Mouse (Mus musculus) lung, adult 2 months (tissue): ENCODE measurements around the gene Pkig. TPM values are rescaled to one million over a fixed set of nuclear protein-coding genes. Genes with fewer than 3 reads are reported as not detected.
A peak's percentile ranks its signal among the peaks of the same experiment; 100 is the strongest.

Source experiments
- DNase-seq: peaks from one replicate; pipeline ENCODE4 v3.0.0; 2022
- H3K4me1 ChIP-seq: fragments of 200-500 bp; 2 replicates; pipeline ENCODE4 v1.6.1; 2011; ENCODE audit warnings: low read length; ENCODE audit not compliant: control insufficient read depth, insufficient read depth
- H3K4me3 ChIP-seq: fragments of 200-500 bp; replicated peaks from 2 replicates; pipeline ENCODE3; 2011; ENCODE audit warnings: low read depth, mild to moderate bottlenecking, control low read depth, low read length; ENCODE audit errors: extremely low read depth
- CTCF ChIP-seq: fragments of 200-500 bp; IDR thresholded peaks from 2 replicates; pipeline ENCODE4 v1.5.1; 2011; ENCODE audit warnings: mild to moderate bottlenecking, low read length, control low read depth; ENCODE audit not compliant: insufficient read depth
- POLR2A ChIP-seq: fragments of 200-500 bp; IDR thresholded peaks from 2 replicates; pipeline ENCODE4 v1.6.1; 2011; ENCODE audit warnings: low read depth, mild to moderate bottlenecking, control low read depth, low read length, borderline replicate concordance; ENCODE audit errors: extremely low read depth
- WGBS: fragments of 180-500 bp; shearing (Covaris S2); methylation state at CpG from one replicate; pipeline ENCODE4 v1.1.7; 2018; 5-methylcytosine and 5-hydroxymethylcytosine counted together
- polyA plus RNA-seq: library from polyadenylated mRNA; depleted of rRNA; stranded (reverse); fragments of >200 nt; gene quantifications from 2 replicates; pipeline ENCODE4 v1.2.3, GENCODE M21; 2012

Gene Pkig
- polyA plus RNA-seq, 1 experiment = 167 TPM

DNA sequence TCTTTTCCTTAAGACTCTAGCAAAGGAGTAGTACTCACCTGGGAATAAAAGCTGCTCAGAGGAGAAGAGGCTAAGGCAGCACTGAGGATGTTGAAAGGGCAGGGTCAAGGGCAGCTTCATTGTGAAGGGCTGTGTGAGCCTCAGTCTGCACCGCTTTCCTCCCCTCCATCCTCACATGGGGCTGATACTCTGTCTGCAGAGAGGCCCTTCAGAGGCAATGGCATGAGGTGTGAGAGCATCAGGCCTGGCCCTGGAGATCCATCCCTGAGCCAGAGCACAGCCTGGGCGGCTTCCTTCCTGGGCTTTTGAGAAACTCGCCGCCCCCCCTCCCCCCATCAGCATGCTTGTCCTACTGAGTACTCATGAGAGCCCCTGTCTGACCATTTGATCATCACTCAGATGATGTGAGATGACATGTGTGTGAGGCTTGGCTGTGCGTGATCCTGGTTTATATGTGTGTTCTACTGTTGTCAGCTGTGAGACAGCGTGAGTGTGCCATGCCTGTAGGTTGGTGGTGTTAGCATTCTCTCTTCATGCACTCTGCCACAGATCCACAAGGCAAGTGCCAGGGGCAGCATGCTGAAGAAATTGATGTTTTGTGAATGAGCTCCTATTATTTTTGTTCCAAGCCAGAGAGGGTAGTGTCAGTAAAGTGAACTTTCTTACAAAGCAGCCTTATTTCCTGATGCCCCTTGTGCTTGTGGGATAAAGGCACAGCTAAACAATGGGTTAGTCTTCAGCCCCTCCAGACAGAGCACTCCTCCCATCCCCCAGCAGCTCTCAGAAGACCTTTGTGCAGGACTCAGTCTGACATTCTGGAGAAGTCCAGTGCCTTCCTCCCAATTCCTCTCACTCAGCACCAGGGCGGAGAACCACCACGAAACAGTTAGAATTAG, 32.5 kb downstream of the Pkig start:
- TF ChIP-seq CTCF (no peak), POLR2A (no peak)
- H3K4me3 ChIP-seq = no peak overlapping the region
- no peak for DNase-seq
- peaks cover 33% of the 10 kb centered on the region for H3K4me1 ChIP-seq
- WGBS = 61% methylated on average over 8 of the region's 8 CpGs

GRCm38 (mm10) chr2:163691846-163692605, 33.8 kb downstream of the Pkig start:
- Histone ChIP-seq H3K4me3 (no peak overlapping the region), H3K4me1 (peaks cover 21% of the 10 kb centered on the region)
- no peak for DNase-seq
- WGBS = 74% methylated on average over 6 of the region's 6 CpGs
- TF ChIP-seq POLR2A (no peak), CTCF (no peak)

DNA sequence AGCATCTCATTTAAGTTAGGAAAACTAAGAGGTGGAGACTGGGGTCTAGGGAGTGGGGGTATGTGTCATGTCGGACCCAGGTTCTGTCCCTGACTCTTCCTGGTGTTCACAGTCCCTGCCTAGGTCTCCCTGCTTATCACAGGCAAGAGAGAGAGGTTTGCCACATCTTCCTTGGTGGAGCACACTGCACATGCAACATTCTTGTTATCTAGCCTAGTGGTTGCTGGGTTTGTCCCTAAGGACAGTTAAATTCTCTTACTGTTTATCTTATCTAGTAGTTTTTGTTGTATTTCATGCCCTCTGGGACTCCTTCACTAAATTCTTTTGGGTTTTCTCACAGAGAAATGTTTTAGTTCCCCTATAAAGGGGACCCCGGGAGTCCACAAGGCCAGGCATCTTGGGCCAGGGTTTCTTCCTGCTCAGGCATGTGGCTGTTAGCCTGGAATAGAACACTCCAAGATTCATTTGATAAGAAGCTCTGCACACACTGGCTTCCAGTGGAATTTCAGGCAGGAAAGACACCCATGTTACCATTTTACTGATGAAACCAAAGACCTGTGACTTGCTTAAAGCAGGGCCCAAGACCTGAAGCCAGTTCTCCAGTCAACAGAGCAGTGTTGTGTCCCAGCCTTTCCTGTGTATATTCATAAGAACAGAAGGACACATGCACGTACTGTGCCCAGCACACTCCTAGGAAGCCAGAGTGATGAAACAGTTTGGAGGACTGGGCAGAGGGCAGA, 34.9 kb downstream of the Pkig start:
- Histone ChIP-seq H3K4me3 (no peak overlapping the region), H3K4me1 (peaks cover 23% of the 10 kb centered on the region)
- no peak for DNase-seq
- TF ChIP-seq CTCF (no peak), POLR2A (no peak)
- WGBS = 36% methylated on average over 3 of the region's 3 CpGs

- DNase-seq = no peak
Measured at GRCm38 (mm10) chr2:163693716-163694314, 35.6 kb downstream of the Pkig start.

DNA sequence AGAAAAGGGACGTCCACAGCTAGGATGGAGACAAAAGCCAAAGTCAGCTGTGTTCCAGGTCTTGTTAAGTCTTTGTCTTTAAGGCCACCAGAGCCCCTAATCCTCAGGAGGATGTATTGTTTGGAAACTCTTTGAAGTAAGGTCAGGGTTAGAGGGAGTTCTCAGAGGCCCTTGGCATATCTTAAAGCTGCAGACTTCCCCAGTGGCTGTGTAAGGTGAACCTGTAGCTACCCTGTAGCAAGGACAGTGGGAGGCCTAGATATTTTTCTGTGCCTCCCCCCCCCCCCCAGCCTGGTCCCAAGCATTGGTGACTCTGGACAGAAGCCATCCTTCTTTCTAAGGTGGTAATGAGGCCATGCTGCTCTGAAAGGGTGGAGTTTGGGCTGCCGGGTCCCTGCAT, 38.6 kb downstream of the Pkig start:
- no peak for TF ChIP-seq CTCF
- no peak for TF ChIP-seq POLR2A
- WGBS = 37% methylated on average over 2 of the region's 2 CpGs

More at GRCm38 (mm10) chr2:163693716-163694314, 35.6 kb downstream of the Pkig start:
- TF ChIP-seq CTCF (no peak), POLR2A (peak; percentile 83; the same call in 1 of the 2 replicates)
- 29% methylated on average over 9 of the region's 9 CpGs for WGBS
- H3K4me3 ChIP-seq = peak overlapping the region; percentile 67
- H3K4me1 ChIP-seq = peaks cover 27% of the 10 kb centered on the region

GRCm38 (mm10) chr2:163697764-163698480, 39.7 kb downstream of the Pkig start:
- 19% methylated on average over 15 of the region's 16 CpGs for WGBS
- TF ChIP-seq POLR2A (no peak), CTCF (no peak)
- Histone ChIP-seq H3K4me3 (no peak overlapping the region), H3K4me1 (peaks cover 19% of the 10 kb centered on the region)
- DNase-seq = no peak

More for the DNA sequence above, 38.6 kb downstream of the Pkig start:
- H3K4me1 ChIP-seq = peaks cover 22% of the 10 kb centered on the region
- DNase-seq = no peak
- no peak overlapping the region for H3K4me3 ChIP-seq

GRCm38 (mm10) chr2:163699078-163699780, 41.0 kb downstream of the Pkig start:
- no peak for DNase-seq
- peaks cover 12% of the 10 kb centered on the region for H3K4me1 ChIP-seq

GRCm38 (mm10) chr2:163702431-163702830, 44.2 kb downstream of the Pkig start:
- no peak for DNase-seq

More at GRCm38 (mm10) chr2:163699078-163699780, 41.0 kb downstream of the Pkig start:
- no peak overlapping the region for H3K4me3 ChIP-seq
- no peak for TF ChIP-seq CTCF
- 65% methylated on average over 11 of the region's 11 CpGs for WGBS

More at GRCm38 (mm10) chr2:163702431-163702830, 44.2 kb downstream of the Pkig start:
- no peak overlapping the region for H3K4me3 ChIP-seq
- TF ChIP-seq CTCF (no peak), POLR2A (no peak)
- WGBS = 63% methylated on average over 7 of the region's 7 CpGs
- H3K4me1 ChIP-seq = peaks cover 15% of the 10 kb centered on the region
